Mouse (Mus musculus) heart, adult 9 months (tissue): Measurements from ENCODE around the gene Trip11.
A peak's percentile ranks its signal among the peaks of the same experiment; 100 is the strongest.

Source experiments
- DNase-seq, 2 experiments: peaks; one replicate each; pipeline ENCODE4 v3.0.0; 2022; ENCODE audit warnings: low spot score in 2 of 2

The Trip11 gene

GRCm38 (mm10) chr12:101897113-101897512 is 16.0 kb downstream of the Trip11 start:
- DNase-seq: no peak

- DNase-seq: no peak
Measured at GRCm38 (mm10) chr12:101893296-101893695, 19.8 kb downstream of the Trip11 start.

DNA sequence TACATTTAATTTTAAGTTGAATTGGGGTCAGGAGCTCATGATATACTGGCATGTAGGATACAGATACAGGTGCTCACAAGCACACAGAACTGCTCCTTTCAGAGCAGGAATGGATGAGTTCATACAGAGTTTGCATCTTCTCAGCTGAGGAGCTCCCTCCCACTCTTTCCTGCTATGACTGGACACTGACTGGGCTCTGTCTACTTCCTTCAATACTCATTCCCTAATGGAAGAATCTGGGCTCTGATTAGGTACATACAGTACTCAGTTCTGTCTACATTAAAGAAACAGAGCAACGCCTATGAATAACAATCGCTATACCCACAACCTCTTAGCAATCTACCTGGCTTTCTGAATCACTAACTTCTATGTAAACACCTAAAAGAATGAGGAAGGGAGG is 20.2 kb downstream of the Trip11 start:
- no peak for DNase-seq

GRCm38 (mm10) chr12:101891066-101891465 is 22.0 kb downstream of the Trip11 start:
- DNase-seq: no peak

- DNase-seq: no peak
Measured at GRCm38 (mm10) chr12:101889351-101889750, 23.7 kb downstream of the Trip11 start.

DNA sequence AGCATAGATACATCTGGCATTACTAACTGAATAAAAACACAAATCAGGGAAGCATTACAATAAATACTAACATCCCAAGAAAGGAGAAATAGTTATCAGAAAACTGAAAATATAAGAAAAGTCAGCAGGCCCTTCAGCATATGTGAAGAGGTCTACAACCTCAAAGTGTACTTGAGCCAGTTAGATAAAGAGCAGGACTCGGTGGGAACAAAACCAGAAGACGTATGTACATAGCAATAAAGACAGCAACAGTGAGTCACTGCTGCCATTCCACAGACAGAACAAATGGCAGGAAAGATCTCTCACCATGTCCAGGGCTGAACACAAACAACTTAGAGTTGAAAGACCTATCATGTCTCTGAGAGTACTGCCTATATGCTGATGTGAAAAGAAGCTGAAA is 24.8 kb downstream of the Trip11 start:
- DNase-seq: no peak

DNA sequence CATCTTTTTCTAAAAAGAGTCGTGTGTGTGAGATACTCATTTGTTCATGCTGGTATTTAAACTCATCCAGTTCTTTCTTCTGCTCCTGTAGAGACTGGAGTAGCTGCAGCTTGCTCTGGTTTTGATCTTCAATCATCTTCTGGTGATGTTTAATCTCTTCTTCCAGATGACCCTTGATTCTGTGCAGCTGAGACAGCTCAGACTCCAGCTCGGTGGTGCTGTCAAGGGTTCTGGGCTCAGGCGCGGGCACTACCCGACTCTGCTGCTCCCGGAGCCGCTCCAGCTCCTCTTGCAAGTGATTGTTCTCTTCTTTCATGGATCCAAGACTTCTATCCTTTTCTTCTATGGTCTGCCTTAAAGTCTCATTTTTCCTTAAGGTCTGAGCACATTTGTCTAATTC is 28.1 kb downstream of the Trip11 start:
- DNase-seq: no peak

DNA sequence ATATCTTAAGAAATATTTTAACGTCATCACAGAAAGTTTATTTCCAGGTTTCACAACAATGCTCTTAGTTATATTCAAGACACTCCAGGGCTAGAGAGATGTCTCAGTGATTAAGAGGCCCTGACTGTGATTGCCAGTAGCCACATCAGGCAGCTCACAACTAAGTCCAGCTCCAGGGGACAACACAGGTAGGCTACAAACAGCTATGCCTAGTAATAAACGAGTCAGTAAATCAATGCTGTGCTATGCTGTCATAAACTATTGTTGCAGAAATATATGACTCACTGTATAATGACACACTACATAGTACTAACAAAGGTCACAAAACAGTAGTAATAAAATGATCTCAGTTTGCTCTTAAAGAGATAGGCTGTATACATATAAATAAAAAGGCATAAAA is 36.7 kb downstream of the Trip11 start:
- no peak for DNase-seq

DNA sequence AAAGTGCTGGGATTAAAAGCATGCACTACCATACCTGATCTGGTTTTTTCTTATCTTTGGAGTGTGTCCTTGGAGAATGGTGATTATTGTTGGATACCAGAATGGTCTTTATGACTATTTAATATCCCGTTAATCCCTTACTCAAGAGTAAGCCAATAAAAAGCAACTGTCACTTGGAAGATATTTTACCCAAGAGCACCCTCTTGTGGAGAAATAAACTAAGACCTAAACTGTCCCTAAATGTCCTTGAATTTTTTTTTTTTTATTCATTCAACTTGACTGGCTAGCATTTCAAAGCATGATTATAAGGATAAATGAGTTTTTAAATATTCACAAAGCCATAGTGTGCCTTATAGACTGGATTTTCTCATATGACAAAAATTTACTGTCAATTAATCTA is 38.0 kb downstream of the Trip11 start:
- DNase-seq: no peak

DNA sequence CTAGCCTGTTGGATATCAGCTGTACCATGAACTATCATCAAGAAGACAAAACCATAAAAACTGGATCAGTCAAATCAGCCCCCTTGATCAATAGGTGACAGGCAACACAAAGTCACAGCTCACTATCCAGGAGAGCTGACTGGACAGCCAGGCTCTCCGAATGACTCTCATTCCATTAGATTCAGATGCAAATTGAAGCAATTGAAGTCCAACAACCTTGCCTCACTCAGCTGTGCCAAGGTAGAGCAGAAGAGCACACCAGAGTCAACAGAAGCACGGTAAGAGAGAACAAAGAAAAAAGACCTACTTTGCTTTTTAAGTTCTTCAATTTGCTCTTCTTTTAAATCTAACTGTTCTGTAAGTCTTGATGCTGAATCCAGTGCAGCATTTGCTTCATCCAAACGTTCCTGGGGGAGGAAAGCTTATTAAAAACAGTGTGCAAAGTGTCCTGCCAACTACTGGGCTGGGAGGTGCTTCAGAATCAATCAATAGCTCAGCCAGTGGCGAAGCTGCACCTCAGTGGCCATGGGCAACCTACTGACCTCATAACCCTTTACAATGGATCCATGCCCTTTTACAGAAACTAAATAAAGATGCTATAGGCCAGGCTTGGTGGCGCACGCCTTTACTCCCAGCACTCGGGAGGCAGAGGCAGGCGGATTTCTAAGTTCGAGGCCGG is 50.6 kb downstream of the Trip11 start:
- DNase-seq: no peak

DNA sequence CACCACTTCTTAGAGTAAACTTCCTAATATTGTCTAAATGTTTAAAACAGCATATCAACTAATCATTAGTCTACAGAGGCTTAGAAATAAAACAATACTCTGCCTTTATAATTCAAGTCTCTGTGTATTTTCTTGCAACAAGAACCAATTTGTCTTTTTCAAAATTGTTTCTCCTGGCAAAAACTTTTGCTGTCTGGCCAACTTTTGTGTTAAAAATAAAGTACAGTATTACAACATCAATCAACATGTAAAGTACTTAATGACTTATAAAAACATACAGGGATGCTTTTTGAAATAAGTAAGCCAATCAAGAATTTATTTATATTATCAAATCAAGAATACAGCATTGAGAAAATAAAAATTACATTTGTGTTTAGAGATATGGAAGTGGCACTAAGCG is 52.8 kb downstream of the Trip11 start:
- no peak for DNase-seq

- no peak for DNase-seq
Measured at GRCm38 (mm10) chr12:101858011-101858410, 55.1 kb downstream of the Trip11 start.

DNA sequence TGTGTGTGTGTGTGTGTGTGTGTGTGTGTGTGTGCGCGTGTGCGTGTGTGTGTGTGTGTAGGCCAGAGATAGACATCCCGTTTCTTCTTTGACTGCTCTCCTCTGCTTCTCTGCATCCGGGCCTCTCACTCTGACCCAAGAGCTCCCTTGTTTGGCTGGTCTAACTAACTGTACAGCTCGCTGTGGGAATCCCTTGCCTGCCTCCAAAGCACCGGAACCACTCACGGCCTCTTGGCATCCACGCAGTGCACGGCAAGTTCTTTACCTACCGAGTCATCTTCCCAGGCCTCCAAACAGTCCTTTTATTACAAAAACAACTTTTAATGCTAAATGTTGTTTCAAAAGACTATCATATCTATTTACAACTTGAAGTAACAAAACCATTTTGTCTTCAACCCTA is 58.7 kb downstream of the Trip11 start:
- no peak for DNase-seq

DNA sequence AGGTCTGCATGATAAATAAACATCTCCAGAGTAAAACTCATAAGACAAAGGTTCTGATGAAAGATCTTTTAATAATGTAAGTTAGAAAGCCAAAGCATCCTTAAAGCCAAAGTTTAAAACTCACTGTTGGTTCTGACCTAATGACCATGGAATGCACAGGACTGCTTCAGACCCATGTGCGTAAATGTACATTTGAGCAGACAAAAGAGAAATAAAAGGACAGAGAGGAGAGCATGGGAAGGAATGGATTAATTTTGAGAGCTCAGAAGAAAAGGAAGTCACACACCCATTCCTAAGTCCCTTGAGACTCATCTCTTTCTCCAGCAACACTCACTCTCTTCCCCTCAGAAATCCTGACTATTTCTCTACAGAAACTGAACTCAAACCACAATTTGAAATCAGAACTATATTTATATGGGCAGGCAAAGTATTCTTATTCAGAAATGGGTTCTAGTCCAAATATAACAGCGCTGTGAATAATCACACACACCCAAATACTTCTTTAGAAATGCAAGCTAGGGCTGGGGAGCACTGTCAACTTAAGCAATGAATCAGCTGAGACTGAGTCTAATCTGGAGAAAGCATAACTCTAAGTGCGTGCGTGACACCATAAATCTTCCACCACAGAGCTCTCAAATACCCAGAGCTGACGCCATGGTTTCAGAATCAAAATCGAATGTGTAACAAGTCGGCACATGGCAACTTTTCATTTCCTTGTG is 61.1 kb downstream of the Trip11 start:
- peak in 1 of 2 experiments; percentile 11 for DNase-seq

DNA sequence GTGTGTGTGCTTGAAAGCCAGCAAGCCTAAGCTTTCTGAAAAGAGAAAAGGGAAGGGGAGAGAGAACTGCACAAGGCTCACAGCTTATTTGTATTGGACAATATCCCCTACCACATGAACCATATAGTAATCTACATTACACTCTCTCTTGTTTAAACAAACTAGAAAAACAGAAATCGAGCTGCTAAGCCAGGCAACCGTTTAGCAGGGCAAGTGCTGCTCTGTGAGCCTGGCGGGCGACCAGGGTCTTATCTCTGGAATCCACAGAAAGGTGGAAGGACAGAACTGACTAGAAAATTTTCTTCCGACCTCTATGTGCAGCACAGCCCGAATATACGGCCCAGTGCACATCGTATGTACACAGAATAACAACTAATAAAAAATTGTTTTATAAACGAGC is 61.8 kb downstream of the Trip11 start:
- no peak for DNase-seq

DNA sequence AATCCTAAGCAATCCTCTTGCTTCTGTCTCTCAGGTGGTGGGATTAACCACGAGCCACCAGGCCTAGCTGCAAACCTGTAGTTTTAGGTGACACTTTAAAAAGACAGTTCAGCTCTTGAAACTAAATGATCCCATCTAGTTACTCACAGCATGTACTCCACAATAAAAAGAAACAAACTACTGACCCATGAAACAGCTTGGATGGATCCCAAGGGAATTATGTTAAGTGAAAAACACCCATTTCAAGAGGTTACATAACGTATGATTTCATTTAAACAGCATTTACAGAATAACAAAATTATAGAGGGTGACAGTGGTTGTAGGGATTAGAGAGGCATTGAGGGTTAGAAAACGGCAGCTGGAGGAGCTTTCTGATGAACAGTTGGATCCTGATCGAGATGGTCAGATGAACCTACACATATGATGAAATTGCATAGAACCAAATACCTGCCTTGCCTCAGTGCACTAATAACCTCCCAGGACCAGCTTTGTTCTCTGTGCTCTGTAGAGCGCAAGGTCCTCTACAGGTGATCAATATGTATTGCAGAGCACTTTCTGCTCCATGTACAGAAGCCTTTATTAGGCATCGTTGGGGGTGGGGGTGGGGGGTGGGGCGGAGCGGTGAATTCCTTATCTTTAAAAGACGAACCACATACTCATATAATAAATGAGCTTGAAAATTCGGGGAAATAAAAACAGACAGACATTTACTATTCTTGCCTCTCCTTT is 76.4 kb downstream of the Trip11 start:
- DNase-seq: no peak

- DNase-seq: no peak
Measured at GRCm38 (mm10) chr12:101834715-101835114, 78.4 kb downstream of the Trip11 start.

DNA sequence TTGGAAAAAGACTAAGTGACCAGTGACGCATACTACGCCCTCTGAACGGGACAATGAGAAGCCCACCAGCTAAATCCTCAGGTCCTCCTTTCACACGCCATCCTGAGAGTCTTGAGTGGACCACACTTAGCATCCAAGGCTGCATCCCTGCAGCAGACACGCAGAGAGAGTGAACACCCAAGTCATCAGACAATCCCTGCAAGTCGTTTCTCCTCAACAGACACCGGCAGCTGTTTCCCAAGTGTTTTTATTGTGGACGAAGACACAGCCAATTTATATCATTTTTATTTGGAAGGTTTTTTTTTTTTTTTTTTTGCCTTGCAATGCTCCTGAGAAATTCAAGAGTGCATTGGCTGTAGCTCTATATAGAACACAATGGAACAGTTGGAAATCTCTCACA is 79.3 kb downstream of the Trip11 start:
- DNase-seq: no peak

DNA sequence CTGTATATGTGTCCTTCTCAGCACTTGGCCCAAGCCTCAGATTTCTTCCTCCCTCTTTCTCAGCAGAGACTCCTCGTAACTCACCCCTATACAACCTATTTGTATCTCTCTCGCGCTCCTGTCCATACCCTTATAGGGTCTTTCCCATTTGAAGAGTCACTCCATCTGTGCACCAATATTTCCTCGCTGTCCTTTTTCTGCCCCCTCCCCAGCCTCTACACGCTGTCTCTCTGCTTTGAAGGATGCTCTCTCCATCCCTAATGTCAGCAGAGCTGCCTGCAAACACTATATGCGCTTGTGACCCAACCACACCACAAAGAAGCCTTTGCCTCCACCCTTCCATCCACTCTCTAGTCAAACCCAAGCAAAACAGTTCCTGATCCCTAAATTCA is 80.0 kb downstream of the Trip11 start:
- no peak for DNase-seq

DNA sequence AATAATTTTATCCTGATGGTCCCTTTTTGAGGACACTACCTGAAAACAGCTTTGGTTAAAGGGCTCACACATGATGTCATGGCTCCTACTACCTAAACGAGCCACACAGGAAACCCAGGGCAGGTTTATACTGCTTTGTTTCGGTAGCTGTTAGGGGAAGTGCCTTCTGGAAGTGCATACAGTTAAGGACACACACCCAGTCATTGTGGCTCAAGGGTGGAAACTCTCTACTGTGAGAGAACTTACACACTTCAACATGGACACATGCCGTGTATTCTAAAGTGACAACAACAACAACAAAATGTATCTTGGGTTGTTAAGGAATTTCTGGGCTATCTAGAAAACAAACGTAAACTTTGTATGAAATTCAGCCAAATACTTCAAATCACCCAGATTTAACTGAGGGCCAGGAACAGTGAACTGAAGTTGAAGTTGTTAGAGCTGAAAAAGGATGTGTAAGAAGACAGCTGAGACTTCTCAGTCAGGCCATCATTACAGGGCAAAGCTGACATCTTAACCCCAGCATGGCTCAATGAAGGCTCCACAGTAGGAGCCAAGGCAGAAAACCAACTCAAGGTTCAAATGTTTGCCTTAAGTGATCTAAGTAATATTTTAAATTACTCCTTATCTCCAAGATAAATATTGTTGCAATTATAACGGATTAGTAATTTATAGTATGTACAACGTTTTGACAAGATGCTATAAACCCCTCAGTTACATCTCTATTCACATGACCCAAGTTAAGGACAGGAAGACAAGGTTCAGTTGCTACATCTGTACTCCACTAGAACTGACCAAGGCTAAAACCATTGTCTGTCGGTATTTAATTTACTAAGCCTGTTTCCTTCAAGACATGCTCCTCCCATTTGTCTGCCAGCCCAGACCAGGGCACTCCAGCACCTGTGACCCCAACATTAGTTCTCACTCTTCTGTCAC is 80.6 kb downstream of the Trip11 start:
- DNase-seq: no peak

- DNase-seq: no peak
Measured at GRCm38 (mm10) chr12:101831221-101831620, 81.8 kb downstream of the Trip11 start.

- DNase-seq: no peak
Measured at GRCm38 (mm10) chr12:101823161-101823560, 89.9 kb downstream of the Trip11 start.
